Mouse (Mus musculus) adrenal gland, adult 8-10 months (tissue): ENCODE measurements around the gene Mettl21e. TPM values are rescaled to one million over a fixed set of nuclear protein-coding genes. Genes with fewer than 3 reads are reported as not detected.

Source experiments
- total RNA-seq, 4 experiments: library from RNA; stranded (reverse); gene quantifications; 2 replicates each; pipeline ENCODE4 v1.2.4; 2022

Gene Mettl21e
- total RNA-seq, 4 experiments from 2014 or later = 0.07 TPM; not detected in 3

Other genes with a start within 250 kb of the Mettl21e start
- under 1 TPM in 1 of 4 experiments, not detected in 3; 0.55 TPM for gene Mettl21c, start 198.9 kb downstream of the Mettl21e start, total RNA-seq
- gene Gm8251, start 157.0 kb downstream of the Mettl21e start, total RNA-seq = under 1 TPM in 2 of 4 experiments, not detected in 2; 0.03 to 0.06 TPM
- 10 to 100 TPM in 1 of 4 experiments, 1 to 10 TPM in 3; 8.2 to 12.6 (median 9.0) TPM for gene Tex30, start 116.5 kb downstream of the Mettl21e start, total RNA-seq
- 10 to 100 TPM; 17.3 to 23.7 (median 19.4) TPM for gene Kdelc1, start 100.2 kb downstream of the Mettl21e start, total RNA-seq
- gene Bivm, start 100.0 kb downstream of the Mettl21e start, total RNA-seq = 10 to 100 TPM; 15.5 to 26.8 (median 20.7) TPM
- gene Ercc5, start 71.2 kb downstream of the Mettl21e start, total RNA-seq = 10 to 100 TPM; 20.7 to 27.1 (median 23.2) TPM